Mouse (Mus musculus) forebrain, embryonic 10.5 days (tissue): ENCODE data around the gene Pbdc1. TPM values are rescaled to one million over a fixed set of nuclear protein-coding genes. Genes with fewer than 3 reads are reported as not detected.
A peak's percentile ranks its signal among the peaks of the same experiment; 100 is the strongest.
"Not testable (repeated sequence)": the region's sequence is repeated elsewhere in the genome, so short reads cannot be mapped to it uniquely, and the experiment has no call there.

ENCODE experiments used
- DNase-seq: peaks from one replicate; pipeline ENCODE4 v3.0.0-alpha.2; 2017; ENCODE audit warnings: low spot score; ENCODE audit errors: extremely low spot score
- H3K27ac ChIP-seq: fragments of 300-500 bp; sonication (generic); 2 replicates; pipeline ENCODE4 v1.5.1; 2016; ENCODE audit warnings: mild to moderate bottlenecking
- H3K27me3 ChIP-seq: fragments of 300-500 bp; sonication (generic); 2 replicates; pipeline ENCODE4 v1.6.1; 2016; ENCODE audit warnings: mild to moderate bottlenecking; ENCODE audit not compliant: poor library complexity, severe bottlenecking
- H3K36me3 ChIP-seq: fragments of 300-500 bp; sonication (generic); replicated peaks from 2 replicates; pipeline ENCODE4 v1.6.1; 2016; ENCODE audit warnings: mild to moderate bottlenecking, moderate library complexity
- H3K4me1 ChIP-seq: fragments of 300-500 bp; sonication (generic); 2 replicates; pipeline ENCODE4 v1.6.1; 2016
- H3K4me3 ChIP-seq: fragments of 300-500 bp; sonication (generic); 2 replicates; pipeline ENCODE4 v1.5.1; 2016; ENCODE audit warnings: mild to moderate bottlenecking, moderate library complexity
- H3K9me3 ChIP-seq: fragments of 300-500 bp; sonication (generic); 2 replicates; pipeline ENCODE4 v1.6.1; 2016; ENCODE audit warnings: mild to moderate bottlenecking, moderate library complexity
- WGBS: fragments of 180-500 bp; shearing (Covaris S2); methylation state at CpG from one replicate; pipeline ENCODE4 v1.1.7; 2016; 5-methylcytosine and 5-hydroxymethylcytosine counted together
- polyA plus RNA-seq: library from polyadenylated mRNA; unstranded; fragments of >200 nt; fragmentation: Nextera tagmentation; extraction: Ambion mirVana; gene quantifications from 2 replicates; pipeline ENCODE4 v1.2.1, GENCODE M21; 2016

Pbdc1 gene
- polyA plus RNA-seq, 1 experiment from 2014 or later, result 82.8 TPM

- H3K27me3 ChIP-seq, result peaks cover 91% of the 10 kb centered on the region
- no peak overlapping the region for H3K27ac ChIP-seq
- WGBS, result 32% methylated on average over 2 of the region's 3 CpGs
- peaks cover 7% of the 10 kb centered on the region; the same call in 1 of the 2 replicates for H3K36me3 ChIP-seq
- no peak for DNase-seq
- H3K4me3 ChIP-seq, result no peak overlapping the region
- 0 out of 2 replicates have a peak, but pooled peaks cover 7% of the 10 kb centered on the region for H3K4me1 ChIP-seq
- no peaks in the 10 kb centered on the region for H3K9me3 ChIP-seq
These were observed 45.3 kb downstream of the Pbdc1 start for GRCm38 (mm10) chrX:105124903-105125302.

GRCm38 (mm10) chrX:105151872-105152461, 72.4 kb downstream of the Pbdc1 start:
- DNase-seq, result peak; percentile 17
- peak overlapping the region; percentile 36 for H3K4me3 ChIP-seq
- peaks cover 91% of the 10 kb centered on the region for H3K27me3 ChIP-seq
- H3K4me1 ChIP-seq, result no peaks in the 10 kb centered on the region
- no peaks in the 10 kb centered on the region for H3K9me3 ChIP-seq
- H3K36me3 ChIP-seq, result no peaks in the 10 kb centered on the region
- peak overlapping the region; percentile 56; the same call in 1 of the 2 replicates for H3K27ac ChIP-seq
- WGBS, result 51% methylated on average over 23 of the region's 26 CpGs

- DNase-seq, H3K4me1 ChIP-seq, H3K9me3 ChIP-seq, H3K27ac ChIP-seq, H3K4me3 ChIP-seq, H3K36me3 ChIP-seq: not testable (repeated sequence)
- WGBS, result 80% methylated on average over 6 of the region's 6 CpGs
- H3K27me3 ChIP-seq, result peaks cover 85% of the 10 kb centered on the region
These were observed 85.5 kb downstream of the Pbdc1 start for GRCm38 (mm10) chrX:105165007-105165406.

Other genes with a start within 250 kb of the Pbdc1 start
- gene Magee2, start 222.5 kb upstream of the Pbdc1 start, polyA plus RNA-seq, result 5.9 and 6.1 TPM in 2 replicates
- 26.5 and 27.5 TPM in 2 replicates for gene Magee1, start 40.6 kb downstream of the Pbdc1 start, polyA plus RNA-seq